Mouse (Mus musculus): ENCODE measurements at regions not wholly inside any gene's neighbourhood (a gene's known extent, or its start where the extent isn't known, plus 50 kb on each side); places are given as distances from the start of the nearest gene placed in this dataset.
A peak's percentile ranks its signal among the peaks of the same experiment; 100 is the strongest.

GRCm38 (mm10) chr12:118457493-118458408 is 156.5 kb upstream of the Sp4 start:
- no peak overlapping the region for H3K27ac ChIP-seq (ENCODE audit: insufficient read depth, low read depth, low read length)
- no peak for TF ChIP-seq POLR2A (IDR thresholded peaks at IDR 0.05; ENCODE audit: low read depth, low read length)
- peak; percentile 59; the same call in 1 of the 2 replicates for TF ChIP-seq CTCF (IDR thresholded peaks at IDR 0.05; ENCODE audit: extremely low read depth, insufficient read length, insufficient replicate concordance, low read depth, low read length)
- no peaks in the 10 kb centered on the region; the same call in 1 of the 2 replicates for H3K4me1 ChIP-seq (ENCODE audit: control insufficient read depth, insufficient read depth, insufficient read length, low read length)
- peaks cover 3% of the 10 kb centered on the region for H3K27me3 ChIP-seq (ENCODE audit: control insufficient read depth, insufficient read depth, low read length)
- no peak overlapping the region for H3K4me3 ChIP-seq (ENCODE audit: low read depth, low read length)
- H3K36me3 ChIP-seq (ENCODE audit: control insufficient read depth, insufficient read depth, low read length): no peaks in the 10 kb centered on the region
- 12% methylated on average over 36 of the region's 36 CpGs for WGBS

- WGBS: 2% methylated on average over 1 of the region's 1 CpGs
- TF ChIP-seq POLR2A (IDR thresholded peaks at IDR 0.05; ENCODE audit: low read depth, low read length): no peak
- peaks cover 3% of the 10 kb centered on the region for H3K27me3 ChIP-seq (ENCODE audit: control insufficient read depth, insufficient read depth, low read length)
- H3K4me1 ChIP-seq (ENCODE audit: control insufficient read depth, insufficient read depth, insufficient read length, low read length): no peaks in the 10 kb centered on the region; the same call in 1 of the 2 replicates
- H3K36me3 ChIP-seq (ENCODE audit: control insufficient read depth, insufficient read depth, low read length): no peaks in the 10 kb centered on the region
- no peak overlapping the region for H3K27ac ChIP-seq (ENCODE audit: insufficient read depth, low read depth, low read length)
- H3K4me3 ChIP-seq (ENCODE audit: low read depth, low read length): no peak overlapping the region
Observed at GRCm38 (mm10) chr12:118455609-118456008, 154.4 kb upstream of the Sp4 start.

GRCm38 (mm10) chr12:118439626-118440025 is 138.4 kb upstream of the Sp4 start:
- H3K27ac ChIP-seq (ENCODE audit: insufficient read depth, low read depth, low read length): no peak overlapping the region
- TF ChIP-seq CTCF (IDR thresholded peaks at IDR 0.05; ENCODE audit: extremely low read depth, insufficient read length, insufficient replicate concordance, low read depth, low read length) (no peak), POLR2A (IDR thresholded peaks at IDR 0.05; ENCODE audit: low read depth, low read length) (no peak)

GRCm38 (mm10) chr12:118438882-118439281 is 137.6 kb upstream of the Sp4 start:
- 71% methylated on average over 5 of the region's 5 CpGs for WGBS
- Histone ChIP-seq H3K27me3 (ENCODE audit: control insufficient read depth, insufficient read depth, low read length) (no peaks in the 10 kb centered on the region), H3K27ac (ENCODE audit: insufficient read depth, low read depth, low read length) (no peak overlapping the region), H3K36me3 (ENCODE audit: control insufficient read depth, insufficient read depth, low read length) (no peaks in the 10 kb centered on the region), H3K4me1 (ENCODE audit: control insufficient read depth, insufficient read depth, insufficient read length, low read length) (no peaks in the 10 kb centered on the region), H3K4me3 (ENCODE audit: low read depth, low read length) (no peak overlapping the region)
- TF ChIP-seq CTCF (IDR thresholded peaks at IDR 0.05; ENCODE audit: extremely low read depth, insufficient read length, insufficient replicate concordance, low read depth, low read length) (no peak), POLR2A (IDR thresholded peaks at IDR 0.05; ENCODE audit: low read depth, low read length) (no peak)

More at GRCm38 (mm10) chr12:118439626-118440025, 138.4 kb upstream of the Sp4 start:
- WGBS: 55% methylated on average over 3 of the region's 3 CpGs
- H3K4me3 ChIP-seq (ENCODE audit: low read depth, low read length): no peak overlapping the region
- no peaks in the 10 kb centered on the region for H3K27me3 ChIP-seq (ENCODE audit: control insufficient read depth, insufficient read depth, low read length)
- H3K4me1 ChIP-seq (ENCODE audit: control insufficient read depth, insufficient read depth, insufficient read length, low read length): no peaks in the 10 kb centered on the region
- H3K36me3 ChIP-seq (ENCODE audit: control insufficient read depth, insufficient read depth, low read length): no peaks in the 10 kb centered on the region

GRCm38 (mm10) chr12:118432703-118433102 is 131.5 kb upstream of the Sp4 start:
- 34% methylated on average over 4 of the region's 4 CpGs for WGBS
- TF ChIP-seq POLR2A (IDR thresholded peaks at IDR 0.05; ENCODE audit: low read depth, low read length) (no peak), CTCF (IDR thresholded peaks at IDR 0.05; ENCODE audit: extremely low read depth, insufficient read length, insufficient replicate concordance, low read depth, low read length) (no peak)
- Histone ChIP-seq H3K4me1 (ENCODE audit: control insufficient read depth, insufficient read depth, insufficient read length, low read length) (no peaks in the 10 kb centered on the region), H3K27me3 (ENCODE audit: control insufficient read depth, insufficient read depth, low read length) (no peaks in the 10 kb centered on the region), H3K4me3 (ENCODE audit: low read depth, low read length) (no peak overlapping the region), H3K27ac (ENCODE audit: insufficient read depth, low read depth, low read length) (no peak overlapping the region), H3K36me3 (ENCODE audit: control insufficient read depth, insufficient read depth, low read length) (no peaks in the 10 kb centered on the region)

GRCm38 (mm10) chr12:118428384-118428783 is 127.1 kb upstream of the Sp4 start:
- Histone ChIP-seq H3K4me1 (ENCODE audit: control insufficient read depth, insufficient read depth, insufficient read length, low read length) (no peaks in the 10 kb centered on the region), H3K27ac (ENCODE audit: insufficient read depth, low read depth, low read length) (no peak overlapping the region), H3K4me3 (ENCODE audit: low read depth, low read length) (no peak overlapping the region), H3K36me3 (ENCODE audit: control insufficient read depth, insufficient read depth, low read length) (no peaks in the 10 kb centered on the region), H3K27me3 (ENCODE audit: control insufficient read depth, insufficient read depth, low read length) (no peaks in the 10 kb centered on the region)
- WGBS: 70% methylated on average over 5 of the region's 5 CpGs
- TF ChIP-seq CTCF (IDR thresholded peaks at IDR 0.05; ENCODE audit: extremely low read depth, insufficient read length, insufficient replicate concordance, low read depth, low read length) (no peak), POLR2A (IDR thresholded peaks at IDR 0.05; ENCODE audit: low read depth, low read length) (no peak)

GRCm38 (mm10) chr12:118415956-118416355 is 114.7 kb upstream of the Sp4 start:
- WGBS: 83% methylated on average over 1 of the region's 1 CpGs
- Histone ChIP-seq H3K36me3 (ENCODE audit: control insufficient read depth, insufficient read depth, low read length) (no peaks in the 10 kb centered on the region), H3K4me1 (ENCODE audit: control insufficient read depth, insufficient read depth, insufficient read length, low read length) (no peaks in the 10 kb centered on the region), H3K4me3 (ENCODE audit: low read depth, low read length) (no peak overlapping the region), H3K27me3 (ENCODE audit: control insufficient read depth, insufficient read depth, low read length) (no peaks in the 10 kb centered on the region), H3K27ac (ENCODE audit: insufficient read depth, low read depth, low read length) (no peak overlapping the region)
- TF ChIP-seq CTCF (IDR thresholded peaks at IDR 0.05; ENCODE audit: extremely low read depth, insufficient read length, insufficient replicate concordance, low read depth, low read length) (no peak), POLR2A (IDR thresholded peaks at IDR 0.05; ENCODE audit: low read depth, low read length) (no peak)
